7 mouse cellular contexts compared by ENCODE assay signal in the genomic region with DNA sequence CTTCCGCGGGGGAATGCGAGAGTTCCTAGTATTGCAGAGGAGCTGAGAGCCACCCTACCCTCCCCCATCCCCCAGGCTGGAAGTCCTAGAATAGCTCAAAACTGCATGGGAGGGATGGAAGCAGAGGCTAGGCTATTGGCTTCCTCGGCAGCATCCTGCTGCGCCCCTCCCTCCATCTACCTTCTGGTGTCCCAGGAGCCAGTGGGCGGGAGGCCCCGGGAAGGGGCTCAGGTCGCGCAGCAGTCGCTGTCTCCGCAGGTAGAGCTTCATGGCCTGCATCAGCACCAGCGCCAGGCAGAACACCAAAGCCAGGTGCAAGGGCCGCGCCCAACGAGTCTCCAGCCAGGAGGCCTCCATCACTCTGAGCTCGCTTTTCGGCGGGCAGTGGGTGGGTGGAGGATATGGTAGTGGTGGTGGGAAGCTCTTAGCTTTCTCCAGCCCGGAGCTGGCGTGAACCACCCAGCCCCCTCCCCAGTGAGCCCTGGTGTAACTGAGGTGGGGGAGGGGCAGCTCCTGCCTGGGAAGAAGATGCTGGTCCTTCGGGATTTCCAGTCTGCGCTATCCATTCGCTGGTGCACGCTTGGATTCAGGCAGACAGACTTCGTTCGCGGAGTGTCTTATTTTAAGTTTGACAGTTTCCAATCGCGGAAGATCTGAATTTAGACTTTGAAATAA. TPM values are rescaled to one million over a fixed set of nuclear protein-coding genes. Genes with fewer than 3 reads are reported as not detected.
DNase-seq lines count a peak whose midpoint lies in the region; ATAC-seq and TF ChIP-seq lines count a peak whose summit lies in the region.

A gene (minus strand): TSS at position 661 of the 675 bp plus-strand sequence.

- peak within 1 kb of the TSS; percentile 67 for H3K4me2 ChIP-seq in forebrain, postnatal 0 days (ENCODE audit: low read depth)
- H3K4me2 ChIP-seq in midbrain, embryonic 16.5 days (ENCODE audit: low read length): peak within 1 kb of the TSS; percentile 59

- H3K27ac ChIP-seq in forebrain, postnatal 0 days (ENCODE audit: low read depth, low read length): peak within 1 kb of the TSS; percentile 74
- peak within 1 kb of the TSS; percentile 92 for H3K27ac ChIP-seq in midbrain, embryonic 16.5 days (ENCODE audit: low read length)

- TF ChIP-seq CTCF in forebrain, postnatal 0 days (IDR thresholded peaks at IDR 0.05; ENCODE audit: low read depth): no peak

- no peaks in the 10 kb centered on the region for H3K4me1 ChIP-seq in forebrain, postnatal 0 days (ENCODE audit: insufficient read depth)
- peaks cover 7% of the 10 kb centered on the region for H3K4me1 ChIP-seq in midbrain, embryonic 16.5 days (ENCODE audit: control insufficient read depth, insufficient read depth, low read length)

- under 1% methylated on average over 29 of the region's 29 CpGs for WGBS in forebrain, postnatal 0 days
- 1% methylated on average over 29 of the region's 29 CpGs for WGBS in midbrain, embryonic 16.5 days

- peak within 1 kb of the TSS; percentile 48 for H3K4me3 ChIP-seq in forebrain, postnatal 0 days (ENCODE audit: low read depth, low read length)
- peak within 1 kb of the TSS; percentile 67 for H3K4me3 ChIP-seq in midbrain, embryonic 16.5 days (ENCODE audit: low read depth, low read length)

- H3K36me3 ChIP-seq in forebrain, postnatal 0 days (ENCODE audit: insufficient read depth): no peaks in the 10 kb centered on the region
- H3K36me3 ChIP-seq in midbrain, embryonic 16.5 days (ENCODE audit: control insufficient read depth, insufficient read depth, low read length): no peaks in the 10 kb centered on the region

- ATAC-seq in forebrain, postnatal 0 days: peak; percentile 92
- ATAC-seq in midbrain, embryonic 16.5 days: peak; percentile 94

- peak within 1 kb of the TSS; percentile 69 for H3K9ac ChIP-seq in forebrain, postnatal 0 days
- peak within 1 kb of the TSS; percentile 90 for H3K9ac ChIP-seq in midbrain, embryonic 16.5 days (ENCODE audit: low read depth, low read length)

- intact Hi-C loops in gastrocnemius, postnatal 14 days (cut with DNase I; ENCODE audit: low total_unique reads): no loop called here

- H3K9me3 ChIP-seq in forebrain, postnatal 0 days (ENCODE audit: low read length): no peaks in the 10 kb centered on the region
- H3K9me3 ChIP-seq in midbrain, embryonic 16.5 days (replicated peaks; ENCODE audit: control insufficient read depth, low read length, poor library complexity, severe bottlenecking): no peaks in the 10 kb centered on the region

- DNase-seq in R1 (ENCODE audit: low read depth, low spot score): peak; percentile 50
- DNase-seq in cerebellum, adult 18-20 months: peak; percentile 78 to 79
- peak; percentile 82 for DNase-seq in forebrain, postnatal 0 days
- DNase-seq in layer of hippocampus, postnatal 14 days (ENCODE audit: low spot score in 2 of 2): peak; percentile 57 to 66
- DNase-seq in gastrocnemius, postnatal 14 days: no peak
- no peak for DNase-seq in ovary, postnatal 10 days (ENCODE audit: low spot score)

- no peaks in the 10 kb centered on the region; the same call in 1 of the 2 replicates for H3K27me3 ChIP-seq in forebrain, postnatal 0 days (ENCODE audit: insufficient read depth, low read length)
- no peaks in the 10 kb centered on the region for H3K27me3 ChIP-seq in midbrain, embryonic 16.5 days (ENCODE audit: control insufficient read depth, insufficient read depth, low read depth, low read length)

RNA-seq across cellular contexts. Expression of the gene that starts here (rescaled TPM):
- 14.4 and 18.7 TPM in 2 replicates for total RNA-seq in forebrain, postnatal 0 days (2014; rRNA removed)
- 4.3 and 8.9 TPM in 2 replicates for polyA plus RNA-seq in forebrain, postnatal 0 days (2015; fragmentation: Nextera tagmentation; extraction: Ambion mirVana)
- total RNA-seq in layer of hippocampus, postnatal 14 days (2021): 1 to 10 TPM; 8.5 to 9.7 TPM
- polyA plus RNA-seq in midbrain, embryonic 16.5 days (2015; fragmentation: Nextera tagmentation; extraction: Ambion mirVana): 11.8 and 15.4 TPM in 2 replicates
- total RNA-seq in gastrocnemius, postnatal 14 days (2021): not detected

Comparison
In these comparisons a context has a peak if more than half of its experiments do, and no peak if none do; other contexts are left out.
1. RNA of the gene that starts here (total RNA-seq): 14.4 to 18.7 TPM in forebrain, postnatal 0 days and 8.5 to 9.7 TPM in layer of hippocampus, postnatal 14 days; not detected in gastrocnemius, postnatal 14 days; every median in the first group is over 4 times any median in the second.
2. DNase-seq: peak in R1 (single experiment), cerebellum, adult 18-20 months (2 of 2), forebrain, postnatal 0 days (single experiment) and layer of hippocampus, postnatal 14 days (2 of 2); none in gastrocnemius, postnatal 14 days (single experiment) and ovary, postnatal 10 days (single experiment).